Mouse (Mus musculus) stomach, embryonic 14.5 days (tissue): ENCODE data around the gene Gna13. TPM values are rescaled to one million over a fixed set of nuclear protein-coding genes. Genes with fewer than 3 reads are reported as not detected.

Experiments used
- ATAC-seq: fragments of 200-750 bp; cut with Nextera tagmentation; 2 replicates; pipeline ENCODE4 v1.8.0; 2017; ENCODE audit warnings: low read depth, moderate TSS enrichment; ENCODE audit not compliant: insufficient number of reproducible peaks, insufficient read depth, low FRiP score
- H3K27ac ChIP-seq: fragments of 300-500 bp; sonication (generic); 2 replicates; pipeline ENCODE4 v1.5.1; 2014; ENCODE audit warnings: mild to moderate bottlenecking, low read length, moderate library complexity, mixed read lengths
- H3K27me3 ChIP-seq: fragments of 300-500 bp; sonication (generic); 2 replicates; pipeline ENCODE4 v1.6.1; 2014; ENCODE audit warnings: low read length, control low read depth, mixed read lengths; ENCODE audit not compliant: control insufficient read depth, insufficient read depth
- H3K36me3 ChIP-seq: fragments of 300-500 bp; sonication (generic); 2 replicates; pipeline ENCODE4 v1.6.1; 2014; ENCODE audit warnings: mild to moderate bottlenecking, control low read depth, low read length, moderate library complexity, mixed read lengths; ENCODE audit not compliant: control insufficient read depth, insufficient read depth
- H3K4me1 ChIP-seq: fragments of 300-500 bp; sonication (generic); 2 replicates; pipeline ENCODE4 v1.6.1; 2014; ENCODE audit warnings: low read length, control low read depth, mixed read lengths; ENCODE audit not compliant: control insufficient read depth, insufficient read depth
- H3K4me2 ChIP-seq: fragments of 300-500 bp; sonication (generic); replicated peaks from 2 replicates; pipeline ENCODE4 v1.6.1; 2014; ENCODE audit warnings: low read depth, low read length, control low read depth
- H3K4me3 ChIP-seq: fragments of 300-500 bp; sonication (generic); 2 replicates; pipeline ENCODE4 v1.5.1; 2014; ENCODE audit warnings: low read depth, low read length, control low read depth
- H3K9ac ChIP-seq: fragments of 300-500 bp; sonication (generic); replicated peaks from 2 replicates; pipeline ENCODE4 v1.6.1; 2014; ENCODE audit warnings: low read depth, mild to moderate bottlenecking, control low read depth, low read length, moderate library complexity, mixed read lengths
- H3K9me3 ChIP-seq: fragments of 300-500 bp; sonication (generic); 2 replicates; pipeline ENCODE4 v1.6.1; 2016; ENCODE audit warnings: low read depth, low read length, control low read depth; ENCODE audit not compliant: control insufficient read depth
- WGBS: fragments of 180-500 bp; shearing (Covaris S2); extraction: QIAGEN DNeasy Blood & Tissue Kit; methylation state at CpG from one replicate; pipeline ENCODE4 v1.1.7; 2014; 5-methylcytosine and 5-hydroxymethylcytosine counted together
- polyA plus RNA-seq: library from polyadenylated mRNA; unstranded; fragments of >200 nt; fragmentation: Nextera tagmentation; extraction: Ambion mirVana; gene quantifications from 2 replicates; pipeline ENCODE4 v1.2.1, GENCODE M21; 2014

Gene Gna13
- polyA plus RNA-seq, 1 experiment from 2014 or later, result 34.0 TPM

DNA sequence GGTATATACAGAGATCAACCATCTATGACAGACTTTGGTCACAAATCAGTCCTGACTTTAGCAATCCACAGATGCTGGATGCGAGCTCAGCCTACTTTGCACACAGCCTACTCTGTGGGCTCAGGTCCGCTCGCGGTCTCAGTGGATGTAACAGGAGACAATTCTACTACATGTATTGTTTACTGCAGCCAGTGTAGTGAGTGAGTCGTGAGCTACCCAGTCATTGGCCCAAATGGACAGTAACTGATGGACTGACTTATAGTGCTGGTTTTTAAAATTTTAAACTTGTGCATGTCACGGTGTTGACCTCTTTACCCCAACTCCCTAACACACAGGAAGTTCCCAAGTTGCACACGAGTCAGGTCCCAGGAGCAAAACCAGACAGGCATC is 1.4 kb upstream of the Gna13 start:
- peak overlapping the region; percentile 69; the same call in 1 of the 2 replicates for H3K27ac ChIP-seq
- no peak for ATAC-seq
- H3K9ac ChIP-seq, result no peak overlapping the region

GRCm38 (mm10) chr11:109361631-109362462 is 784 bp upstream of the Gna13 start:
- no peak; the same call in 1 of the 2 replicates for ATAC-seq
- peaks cover 46% of the 10 kb centered on the region for H3K4me1 ChIP-seq
- WGBS, result 8% methylated on average over 27 of the region's 27 CpGs
- H3K9ac ChIP-seq, result peak overlapping the region; percentile 95
- H3K4me2 ChIP-seq, result peak overlapping the region; percentile 74
- peak overlapping the region; percentile 97 for H3K4me3 ChIP-seq
- peak overlapping the region; percentile 75; the same call in 1 of the 2 replicates for H3K27ac ChIP-seq
- no peaks in the 10 kb centered on the region for H3K9me3 ChIP-seq
- H3K27me3 ChIP-seq, result no peaks in the 10 kb centered on the region
- H3K36me3 ChIP-seq, result peaks cover 8% of the 10 kb centered on the region

More for the DNA sequence above, 1.4 kb upstream of the Gna13 start:
- no peak overlapping the region for H3K4me3 ChIP-seq
- H3K27me3 ChIP-seq, result no peaks in the 10 kb centered on the region
- peaks cover 46% of the 10 kb centered on the region for H3K4me1 ChIP-seq
- peak overlapping the region; percentile 74; the same call in 1 of the 2 replicates for H3K4me2 ChIP-seq
- peaks cover 3% of the 10 kb centered on the region; the same call in 1 of the 2 replicates for H3K36me3 ChIP-seq
- 71% methylated on average over 7 of the region's 7 CpGs for WGBS
- no peaks in the 10 kb centered on the region for H3K9me3 ChIP-seq

DNA sequence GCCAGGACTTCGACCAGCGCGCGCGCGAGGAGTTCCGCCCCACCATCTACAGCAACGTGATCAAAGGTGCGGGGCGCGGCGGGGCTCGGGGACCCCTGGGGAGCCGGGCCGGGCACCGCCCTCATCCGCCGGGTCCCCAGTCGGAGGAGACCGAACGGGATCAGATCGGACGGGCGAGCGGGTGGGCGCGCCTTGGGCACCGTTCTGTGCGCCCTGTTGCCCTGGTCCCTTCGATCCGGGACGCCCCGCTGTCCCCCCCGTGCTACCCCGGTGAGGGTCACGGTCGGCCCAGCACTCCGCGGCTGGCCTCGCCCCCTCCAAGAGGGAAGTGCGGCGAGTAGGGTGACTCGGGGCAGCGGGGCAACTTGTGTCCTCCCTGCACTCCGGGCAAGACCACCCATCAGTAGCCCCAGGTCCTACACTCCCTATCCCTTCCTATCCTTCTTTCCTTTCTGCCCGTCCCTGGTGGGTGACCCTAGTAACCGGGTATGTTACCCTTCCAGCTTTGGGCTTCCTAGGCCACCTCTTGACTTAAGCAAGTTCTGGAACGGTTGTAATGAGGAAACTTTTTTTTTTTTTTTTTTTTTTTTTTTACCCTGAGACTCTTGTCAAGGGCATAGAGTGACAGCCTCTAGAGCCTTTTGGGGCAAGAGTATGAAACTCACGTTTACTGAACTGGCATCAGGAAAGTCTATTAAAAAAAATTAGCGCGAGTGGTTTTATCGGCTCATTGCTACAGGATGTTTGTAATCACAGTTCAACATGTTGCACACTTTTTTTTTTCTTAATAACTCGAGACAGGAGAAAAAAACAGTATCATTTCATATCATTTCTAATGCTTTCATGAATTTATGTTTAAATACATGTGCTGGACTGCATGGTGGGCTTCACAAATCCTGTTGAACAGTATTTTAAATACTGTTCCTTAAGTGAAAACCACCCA is 831 bp downstream of the Gna13 start:
- peak overlapping the region; percentile 95 for H3K9ac ChIP-seq
- H3K4me3 ChIP-seq, result peak overlapping the region; percentile 97
- H3K36me3 ChIP-seq, result peaks cover 14% of the 10 kb centered on the region
- 2% methylated on average over 44 of the region's 53 CpGs for WGBS
- no peaks in the 10 kb centered on the region for H3K9me3 ChIP-seq
- peaks cover 48% of the 10 kb centered on the region for H3K4me1 ChIP-seq
- H3K4me2 ChIP-seq, result peak overlapping the region; percentile 59
- peak; percentile 43 for ATAC-seq
- peak overlapping the region; percentile 96 for H3K27ac ChIP-seq
- no peaks in the 10 kb centered on the region for H3K27me3 ChIP-seq

- Histone ChIP-seq H3K4me2 (peak overlapping the region; percentile 59), H3K4me1 (peaks cover 43% of the 10 kb centered on the region), H3K9me3 (no peaks in the 10 kb centered on the region), H3K27me3 (no peaks in the 10 kb centered on the region), H3K36me3 (peaks cover 14% of the 10 kb centered on the region), H3K9ac (peak overlapping the region; percentile 2; the same call in 1 of the 2 replicates), H3K4me3 (peak overlapping the region; percentile 97), H3K27ac (no peak overlapping the region)
- no peak for ATAC-seq
- 53% methylated on average over 2 of the region's 2 CpGs for WGBS
These were observed 1.7 kb downstream of the Gna13 start for GRCm38 (mm10) chr11:109364337-109364736.

- Histone ChIP-seq H3K4me3 (peak overlapping the region; percentile 8; the same call in 1 of the 2 replicates), H3K4me1 (peaks cover 43% of the 10 kb centered on the region), H3K36me3 (peaks cover 14% of the 10 kb centered on the region), H3K27me3 (no peaks in the 10 kb centered on the region), H3K9ac (no peak overlapping the region), H3K4me2 (peak overlapping the region; percentile 59), H3K27ac (no peak overlapping the region), H3K9me3 (no peaks in the 10 kb centered on the region)
- no peak for ATAC-seq
- 67% methylated on average over 10 of the region's 10 CpGs for WGBS
These were observed 2.2 kb downstream of the Gna13 start for GRCm38 (mm10) chr11:109364881-109365280.

DNA sequence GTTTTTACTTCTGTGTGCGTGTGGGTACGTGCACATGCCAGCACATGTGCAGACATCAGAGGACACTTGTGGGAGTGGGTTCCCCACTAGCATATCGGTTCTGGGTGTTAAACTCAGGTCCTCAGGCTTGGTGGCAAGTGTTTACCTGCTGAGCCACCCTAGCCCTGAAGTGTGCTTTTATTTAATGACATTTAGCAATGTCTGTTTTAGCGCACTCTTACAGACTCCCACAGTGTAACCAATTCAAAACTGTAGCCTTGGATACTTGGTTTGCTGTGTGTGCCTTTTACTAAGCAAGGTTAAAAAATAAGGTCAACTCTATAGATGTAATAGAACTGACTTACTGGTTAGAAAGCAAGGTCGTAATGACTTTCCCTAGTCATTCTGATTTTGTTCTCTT is 3.2 kb downstream of the Gna13 start:
- peaks cover 14% of the 10 kb centered on the region for H3K36me3 ChIP-seq
- no peak overlapping the region for H3K9ac ChIP-seq
- no peak overlapping the region for H3K27ac ChIP-seq
- no peak overlapping the region for H3K4me3 ChIP-seq
- 90% methylated on average over 5 of the region's 5 CpGs for WGBS
- ATAC-seq, result no peak
- H3K4me2 ChIP-seq, result no peak overlapping the region
- H3K27me3 ChIP-seq, result no peaks in the 10 kb centered on the region
- H3K4me1 ChIP-seq, result peaks cover 43% of the 10 kb centered on the region
- H3K9me3 ChIP-seq, result no peaks in the 10 kb centered on the region

DNA sequence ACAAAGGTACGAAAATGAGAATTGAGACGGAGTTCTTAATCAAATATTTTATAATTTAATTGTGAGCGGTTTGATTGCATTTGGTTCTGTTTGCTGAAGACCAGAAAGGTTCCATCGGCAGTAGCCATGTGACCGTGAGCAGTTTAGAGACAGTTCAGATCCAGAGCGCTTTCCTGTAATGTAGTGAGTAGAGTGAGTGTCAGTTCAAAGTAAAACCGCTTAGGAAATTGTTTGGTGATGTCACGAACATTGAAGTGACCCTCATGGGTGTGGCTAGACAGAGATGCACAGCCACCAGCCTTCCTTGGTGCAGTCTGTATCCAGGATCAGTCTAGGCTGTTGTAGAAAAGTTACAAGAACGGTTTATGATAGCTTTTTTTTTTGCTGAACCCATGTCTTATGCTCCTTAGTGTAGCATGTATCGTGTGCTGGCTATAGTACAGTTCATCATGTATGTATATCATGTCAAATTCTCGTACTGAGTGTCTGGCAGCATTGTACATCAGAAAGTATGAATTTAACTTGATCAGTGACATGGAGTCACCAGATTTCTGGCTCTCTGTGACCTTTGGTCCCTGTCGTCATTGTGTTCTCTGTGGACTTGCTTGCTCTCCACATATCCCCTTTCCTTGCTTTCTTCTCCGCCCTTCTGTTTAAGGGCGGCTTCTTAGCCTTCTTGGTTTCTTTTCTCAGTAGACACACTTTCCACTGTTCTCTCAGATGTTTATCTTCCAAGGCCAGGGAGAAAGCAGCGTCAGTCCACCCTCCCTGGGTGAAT is 4.4 kb downstream of the Gna13 start:
- H3K4me3 ChIP-seq, result no peak overlapping the region
- peaks cover 38% of the 10 kb centered on the region for H3K4me1 ChIP-seq
- H3K9me3 ChIP-seq, result no peaks in the 10 kb centered on the region
- no peak overlapping the region for H3K9ac ChIP-seq
- H3K27me3 ChIP-seq, result no peaks in the 10 kb centered on the region
- ATAC-seq, result no peak
- no peak overlapping the region for H3K27ac ChIP-seq
- peaks cover 14% of the 10 kb centered on the region for H3K36me3 ChIP-seq
- WGBS, result 64% methylated on average over 15 of the region's 15 CpGs
- H3K4me2 ChIP-seq, result no peak overlapping the region
